Mouse (Mus musculus): ENCODE results near the gene Pgam2.

DNA sequence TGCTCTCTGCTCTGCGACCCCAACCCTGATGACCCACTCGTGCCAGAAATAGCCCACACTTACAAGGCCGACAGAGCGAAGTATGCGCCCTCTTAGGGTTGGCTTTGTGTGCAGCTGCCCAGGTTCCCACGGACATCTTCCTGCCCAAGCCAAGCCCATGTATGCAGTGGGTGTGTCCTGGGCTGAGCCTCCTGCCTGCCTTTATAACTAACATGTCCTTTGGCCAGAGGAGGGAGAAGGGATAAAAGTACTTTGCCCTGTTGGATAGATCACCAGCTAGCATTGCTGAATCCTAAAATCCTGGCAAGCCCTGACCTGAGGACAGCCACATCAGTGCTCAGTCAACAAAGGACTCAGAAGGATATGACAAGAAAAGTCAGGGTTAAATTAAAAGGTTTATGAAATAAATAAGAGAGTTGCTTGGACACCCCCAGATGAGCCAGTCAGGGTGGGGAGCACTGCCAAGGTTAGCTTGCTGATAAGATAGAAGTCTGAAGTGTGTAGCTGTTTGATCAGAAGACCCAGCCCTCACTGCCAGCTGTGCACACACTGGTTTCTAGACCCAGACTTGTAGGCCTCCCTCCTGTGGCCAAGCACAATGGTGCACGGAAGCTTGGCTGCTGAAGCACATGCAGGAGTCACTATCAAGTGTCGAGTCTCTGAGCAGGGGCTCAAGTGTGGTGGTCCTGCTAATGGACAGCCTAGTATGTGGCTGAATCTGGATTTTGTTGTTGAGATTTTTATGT is 21.2 kb downstream of the Pgam2 start:
- TF ChIP-seq EP300 (optimal IDR thresholded peaks at IDR 0.05) (no peak), CTCF (IDR thresholded peaks at IDR 0.05; ENCODE audit: low read depth) (peak; percentile 65)
